Mouse (Mus musculus): Measurements from ENCODE around the gene Olfr692. TPM values are rescaled to one million over a fixed set of nuclear protein-coding genes. Genes with fewer than 3 reads are reported as not detected.
A peak's percentile ranks its signal among the peaks of the same experiment; 100 is the strongest.
"Not testable (repeated sequence)": the region's sequence is repeated elsewhere in the genome, so short reads cannot be mapped to it uniquely, and the experiment has no call there.

Gene Olfr692
- not detected in 2 replicates for polyA plus RNA-seq (2014; fragmentation: Nextera tagmentation; extraction: Ambion mirVana)

DNA sequence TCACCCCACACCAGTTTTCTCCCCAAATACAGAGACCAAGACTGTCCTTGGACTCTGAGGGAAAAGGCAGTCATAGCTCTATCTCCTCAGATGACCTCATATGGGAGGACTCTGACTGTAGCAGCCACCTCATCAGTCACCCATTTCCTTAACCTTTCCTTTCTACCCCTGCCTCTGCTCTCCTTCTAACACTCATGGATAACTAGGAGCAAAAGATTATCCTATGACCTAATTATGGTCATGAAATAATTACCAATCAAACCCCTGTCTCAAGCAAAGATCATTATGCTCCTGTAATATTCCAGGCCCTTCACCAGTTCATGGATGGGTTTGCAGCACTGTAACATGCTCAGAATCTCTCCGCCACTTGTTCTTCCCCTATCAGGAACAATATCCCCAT is at the start of gene Olfr692:
TSS of gene Olfr692 (plus strand) at position 301 of the 400 bp plus-strand sequence.
- Histone ChIP-seq H3K4me2 (ENCODE audit: low read length) (no peak within 1 kb of the TSS), H3K4me1 (ENCODE audit: control insufficient read depth in 2 of 2, insufficient read depth in 2 of 2, low read length in 2 of 2) (0 out of 4 replicates have a peak, but pooled peaks cover 0 to under 1% of the 10 kb centered on the region in 2 experiments), H3K4me3 (ENCODE audit: control insufficient read depth in 1 of 2, insufficient read depth in 1 of 2, low read depth in 1 of 2, low read length in 2 of 2) (no peak within 1 kb of the TSS), H3K27ac (replicated peaks in 1 of 2; ENCODE audit: control insufficient read depth in 1 of 2, insufficient read depth in 1 of 2, low read depth in 2 of 2, low read length in 2 of 2) (no peak within 1 kb of the TSS), H3K9ac (ENCODE audit: low read length) (no peak within 1 kb of the TSS), H3K27me3 (ENCODE audit: control insufficient read depth, insufficient read depth, low read length) (no peaks in the 10 kb centered on the region), H3K9me3 (ENCODE audit: control insufficient read depth, low read length) (no peaks in the 10 kb centered on the region), H3K36me3 (ENCODE audit: control insufficient read depth, insufficient read depth, low read length) (peaks cover 8% of the 10 kb centered on the region; the same call in 1 of the 2 replicates)
- ATAC-seq (ENCODE audit: insufficient number of reproducible peaks, insufficient read depth, low FRiP score, low read depth): no peak
- whole genome bisulfite sequencing: 86% methylated on average over 1 of the region's 1 CpGs

DNA sequence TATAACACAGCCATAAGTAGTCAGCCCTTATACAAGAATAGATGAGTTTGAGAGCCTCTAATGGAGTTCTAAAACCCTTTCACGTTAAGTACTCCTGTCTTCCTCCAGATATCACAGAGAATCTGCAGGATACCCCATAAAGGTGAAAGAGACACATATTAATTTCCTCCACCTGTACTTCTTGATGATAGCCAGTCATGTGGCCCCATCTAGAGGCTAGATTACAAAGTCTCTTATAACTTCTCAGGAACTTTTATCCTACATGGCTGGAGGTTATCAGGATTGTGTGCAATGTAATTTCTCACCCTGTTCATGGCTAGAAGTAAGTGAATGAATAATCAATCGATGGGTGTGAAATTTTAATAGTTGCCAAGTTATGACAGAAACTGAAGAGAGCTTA is 42.7 kb upstream of the Olfr692 start:
- ATAC-seq (ENCODE audit: insufficient number of reproducible peaks, insufficient read depth, low FRiP score, low read depth): no peak
- no peaks in the 10 kb centered on the region for H3K36me3 ChIP-seq (ENCODE audit: control insufficient read depth, insufficient read depth, low read length)
- H3K27me3 ChIP-seq (ENCODE audit: control insufficient read depth, insufficient read depth, low read length): no peaks in the 10 kb centered on the region
- H3K9ac ChIP-seq (ENCODE audit: low read length): no peak overlapping the region
- H3K9me3 ChIP-seq (ENCODE audit: control insufficient read depth, low read length): no peaks in the 10 kb centered on the region
- H3K4me2 ChIP-seq (ENCODE audit: low read length): no peak overlapping the region
- no peaks in the 10 kb centered on the region for H3K4me1 ChIP-seq (ENCODE audit: control insufficient read depth in 2 of 2, insufficient read depth in 2 of 2, low read length in 2 of 2)
- H3K27ac ChIP-seq (replicated peaks in 1 of 2; ENCODE audit: control insufficient read depth in 1 of 2, insufficient read depth in 1 of 2, low read depth in 2 of 2, low read length in 2 of 2): no peak overlapping the region
- WGBS: 62% methylated on average over 2 of the region's 2 CpGs
- H3K4me3 ChIP-seq (ENCODE audit: control insufficient read depth in 1 of 2, insufficient read depth in 1 of 2, low read depth in 1 of 2, low read length in 2 of 2): no peak overlapping the region

DNA sequence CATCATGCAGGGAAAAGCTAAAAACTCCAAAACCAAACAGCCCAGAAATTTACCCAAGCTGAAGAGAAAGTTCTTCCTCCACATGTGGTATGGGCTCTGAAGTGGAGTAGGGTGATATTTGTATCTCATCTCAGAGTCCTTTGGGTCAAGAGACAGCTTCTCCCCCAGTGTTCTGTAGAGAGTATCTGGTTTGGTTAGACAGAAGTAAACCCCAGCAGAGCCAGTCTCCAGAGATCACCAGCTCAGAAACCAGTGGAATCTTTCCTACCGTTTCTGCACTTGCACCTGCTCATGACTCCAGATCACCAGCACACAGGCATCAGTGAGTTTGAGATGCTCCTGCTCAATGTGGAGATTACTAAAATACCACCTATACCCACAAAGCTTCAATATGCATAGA is 34.0 kb upstream of the Olfr692 start, which contains the start of gene Olfr690:
TSS of gene Olfr690 (minus strand) at position 101 of the 400 bp plus-strand sequence.
- no peaks in the 10 kb centered on the region for H3K4me1 ChIP-seq (ENCODE audit: control insufficient read depth in 2 of 2, insufficient read depth in 2 of 2, low read length in 2 of 2)
- no peaks in the 10 kb centered on the region for H3K27me3 ChIP-seq (ENCODE audit: control insufficient read depth, insufficient read depth, low read length)
- H3K4me2 ChIP-seq (ENCODE audit: low read length): no peak within 1 kb of the TSS
- no peaks in the 10 kb centered on the region for H3K36me3 ChIP-seq (ENCODE audit: control insufficient read depth, insufficient read depth, low read length)
- no peak within 1 kb of the TSS for H3K27ac ChIP-seq (replicated peaks in 1 of 2; ENCODE audit: control insufficient read depth in 1 of 2, insufficient read depth in 1 of 2, low read depth in 2 of 2, low read length in 2 of 2)
- no peak for ATAC-seq (ENCODE audit: insufficient number of reproducible peaks, insufficient read depth, low FRiP score, low read depth)
- 75% methylated on average over 1 of the region's 1 CpGs for WGBS
- H3K9me3 ChIP-seq (ENCODE audit: control insufficient read depth, low read length): no peaks in the 10 kb centered on the region
- H3K9ac ChIP-seq (ENCODE audit: low read length): no peak within 1 kb of the TSS
- H3K4me3 ChIP-seq (ENCODE audit: control insufficient read depth in 1 of 2, insufficient read depth in 1 of 2, low read depth in 1 of 2, low read length in 2 of 2): no peak within 1 kb of the TSS

DNA sequence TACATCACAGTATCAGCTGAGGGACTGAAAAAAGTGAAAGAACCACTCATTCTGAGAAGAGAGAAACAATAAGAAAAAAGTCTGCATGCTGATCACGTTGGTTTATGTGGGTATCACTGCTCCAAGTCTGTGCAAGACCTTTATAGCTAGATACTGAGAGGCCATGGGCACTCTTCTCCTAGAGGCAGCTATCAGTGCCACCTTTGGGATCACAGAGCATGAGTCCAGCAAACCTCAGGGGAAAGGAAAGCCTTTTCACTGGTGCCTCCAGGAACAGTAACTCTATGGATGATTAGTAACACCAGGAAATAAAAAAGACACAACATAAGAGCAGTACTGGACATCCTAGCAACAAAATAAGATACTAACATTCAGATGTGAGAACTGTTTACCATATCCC is 25.9 kb upstream of the Olfr692 start, which contains the start of gene Olfr691:
TSS of gene Olfr691 (minus strand) at position 101 of the 400 bp plus-strand sequence.
- ATAC-seq (ENCODE audit: insufficient number of reproducible peaks, insufficient read depth, low FRiP score, low read depth): no peak
- H3K36me3 ChIP-seq (ENCODE audit: control insufficient read depth, insufficient read depth, low read length): no peaks in the 10 kb centered on the region
- 47% methylated on average over 1 of the region's 1 CpGs for WGBS

DNA sequence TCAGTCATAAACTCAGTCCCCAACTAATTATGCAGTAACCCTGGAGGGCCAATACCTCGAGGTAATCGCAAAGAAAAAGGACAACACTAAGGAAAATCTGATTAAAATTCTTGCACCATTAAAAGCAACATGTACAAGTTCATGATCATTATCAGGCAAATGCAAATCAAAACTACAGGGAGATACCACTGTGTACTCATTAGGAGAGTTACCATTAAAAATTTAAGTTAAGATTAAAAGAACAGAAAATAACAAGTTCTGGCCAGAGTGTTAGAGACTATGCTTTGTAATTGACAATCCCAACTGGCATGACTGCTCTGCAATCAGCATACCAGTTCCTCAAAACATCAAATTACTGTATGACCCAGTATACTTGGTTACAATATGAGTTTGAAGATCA is 25.3 kb upstream of the Olfr692 start:
- H3K36me3 ChIP-seq (ENCODE audit: control insufficient read depth, insufficient read depth, low read length): no peaks in the 10 kb centered on the region
- H3K4me2 ChIP-seq (ENCODE audit: low read length): no peak overlapping the region
- 77% methylated on average over 2 of the region's 2 CpGs for WGBS
- no peaks in the 10 kb centered on the region for H3K4me1 ChIP-seq (ENCODE audit: control insufficient read depth in 2 of 2, insufficient read depth in 2 of 2, low read length in 2 of 2)
- no peak overlapping the region for H3K9ac ChIP-seq (ENCODE audit: low read length)
- no peak overlapping the region for H3K4me3 ChIP-seq (ENCODE audit: control insufficient read depth in 1 of 2, insufficient read depth in 1 of 2, low read depth in 1 of 2, low read length in 2 of 2)
- H3K27ac ChIP-seq (replicated peaks in 1 of 2; ENCODE audit: control insufficient read depth in 1 of 2, insufficient read depth in 1 of 2, low read depth in 2 of 2, low read length in 2 of 2): no peak overlapping the region
- H3K9me3 ChIP-seq (ENCODE audit: control insufficient read depth, low read length): no peaks in the 10 kb centered on the region
- no peak for ATAC-seq (ENCODE audit: insufficient number of reproducible peaks, insufficient read depth, low FRiP score, low read depth)
- H3K27me3 ChIP-seq (ENCODE audit: control insufficient read depth, insufficient read depth, low read length): no peaks in the 10 kb centered on the region

More for the DNA sequence above, 25.9 kb upstream of the Olfr692 start, which contains the start of gene Olfr691:
- Histone ChIP-seq H3K9ac (ENCODE audit: low read length) (no peak within 1 kb of the TSS), H3K4me2 (ENCODE audit: low read length) (no peak within 1 kb of the TSS), H3K27ac (replicated peaks in 1 of 2; ENCODE audit: control insufficient read depth in 1 of 2, insufficient read depth in 1 of 2, low read depth in 2 of 2, low read length in 2 of 2) (no peak within 1 kb of the TSS), H3K27me3 (ENCODE audit: control insufficient read depth, insufficient read depth, low read length) (no peaks in the 10 kb centered on the region), H3K4me1 (ENCODE audit: control insufficient read depth in 2 of 2, insufficient read depth in 2 of 2, low read length in 2 of 2) (no peaks in the 10 kb centered on the region), H3K9me3 (ENCODE audit: control insufficient read depth, low read length) (no peaks in the 10 kb centered on the region), H3K4me3 (ENCODE audit: control insufficient read depth in 1 of 2, insufficient read depth in 1 of 2, low read depth in 1 of 2, low read length in 2 of 2) (no peak within 1 kb of the TSS)

- H3K9me3 ChIP-seq (ENCODE audit: control insufficient read depth, low read length); H3K4me1 ChIP-seq (ENCODE audit: control insufficient read depth in 2 of 2, insufficient read depth in 2 of 2, low read length in 2 of 2); H3K4me3 ChIP-seq (ENCODE audit: control insufficient read depth in 1 of 2, insufficient read depth in 1 of 2, low read depth in 1 of 2, low read length in 2 of 2); H3K9ac ChIP-seq (ENCODE audit: low read length); H3K27ac ChIP-seq (replicated peaks in 1 of 2; ENCODE audit: control insufficient read depth in 1 of 2, insufficient read depth in 1 of 2, low read depth in 2 of 2, low read length in 2 of 2); H3K36me3 ChIP-seq (ENCODE audit: control insufficient read depth, insufficient read depth, low read length); H3K4me2 ChIP-seq (ENCODE audit: low read length); H3K27me3 ChIP-seq (ENCODE audit: control insufficient read depth, insufficient read depth, low read length): not testable (repeated sequence)
- no CpG with 5 or more reads among the region's 5 CpGs for WGBS
- ATAC-seq (ENCODE audit: insufficient number of reproducible peaks, insufficient read depth, low FRiP score, low read depth): 0 out of 2 replicates have a peak, but pooled peaks have one; percentile 21
These were observed 12.0 kb upstream of the Olfr692 start for GRCm38 (mm10) chr7:105356064-105356463.

- H3K4me1 ChIP-seq (ENCODE audit: control insufficient read depth in 2 of 2, insufficient read depth in 2 of 2, low read length in 2 of 2); H3K36me3 ChIP-seq (ENCODE audit: control insufficient read depth, insufficient read depth, low read length); H3K9ac ChIP-seq (ENCODE audit: low read length); H3K4me2 ChIP-seq (ENCODE audit: low read length); H3K4me3 ChIP-seq (ENCODE audit: control insufficient read depth in 1 of 2, insufficient read depth in 1 of 2, low read depth in 1 of 2, low read length in 2 of 2); H3K9me3 ChIP-seq (ENCODE audit: control insufficient read depth, low read length); H3K27ac ChIP-seq (replicated peaks in 1 of 2; ENCODE audit: control insufficient read depth in 1 of 2, insufficient read depth in 1 of 2, low read depth in 2 of 2, low read length in 2 of 2); H3K27me3 ChIP-seq (ENCODE audit: control insufficient read depth, insufficient read depth, low read length): not testable (repeated sequence)
- ATAC-seq (ENCODE audit: insufficient number of reproducible peaks, insufficient read depth, low FRiP score, low read depth): peak; percentile 81
- WGBS: 92% methylated on average over 1 of the region's 2 CpGs
These were observed 11.5 kb upstream of the Olfr692 start for GRCm38 (mm10) chr7:105356487-105356886.

DNA sequence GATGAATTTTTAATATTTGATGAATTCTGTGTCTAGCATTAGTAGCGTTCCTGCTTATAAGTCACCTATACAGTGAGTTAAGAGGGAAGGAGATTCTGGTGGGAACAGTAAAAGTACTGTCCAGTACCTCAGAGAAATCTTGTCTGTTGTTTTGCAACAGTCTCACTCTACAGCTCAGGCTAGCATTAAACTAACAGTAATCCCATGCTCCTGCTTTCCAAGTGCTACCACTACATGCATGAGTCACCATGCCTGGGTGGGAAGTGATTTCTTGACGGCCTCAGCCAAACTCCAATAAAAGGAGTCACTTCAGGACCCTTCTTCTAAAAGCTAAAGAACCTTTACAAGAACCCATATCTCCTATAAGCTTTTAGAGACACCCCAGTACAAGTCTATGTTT is 6.3 kb upstream of the Olfr692 start:
- Histone ChIP-seq H3K9me3 (ENCODE audit: control insufficient read depth, low read length) (no peaks in the 10 kb centered on the region), H3K27me3 (ENCODE audit: control insufficient read depth, insufficient read depth, low read length) (no peaks in the 10 kb centered on the region), H3K4me3 (ENCODE audit: control insufficient read depth in 1 of 2, insufficient read depth in 1 of 2, low read depth in 1 of 2, low read length in 2 of 2) (no peak overlapping the region), H3K4me1 (ENCODE audit: control insufficient read depth in 2 of 2, insufficient read depth in 2 of 2, low read length in 2 of 2) (no peaks in the 10 kb centered on the region), H3K9ac (ENCODE audit: low read length) (no peak overlapping the region), H3K27ac (replicated peaks in 1 of 2; ENCODE audit: control insufficient read depth in 1 of 2, insufficient read depth in 1 of 2, low read depth in 2 of 2, low read length in 2 of 2) (no peak overlapping the region), H3K36me3 (ENCODE audit: control insufficient read depth, insufficient read depth, low read length) (no peaks in the 10 kb centered on the region), H3K4me2 (ENCODE audit: low read length) (no peak overlapping the region)
- ATAC-seq (ENCODE audit: insufficient number of reproducible peaks, insufficient read depth, low FRiP score, low read depth): no peak
- WGBS: 69% methylated on average over 2 of the region's 2 CpGs
